Mouse (Mus musculus): Measurements from ENCODE around the gene Tspo2.
A peak's percentile ranks its signal among the peaks of the same experiment; 100 is the strongest.

Tspo2 gene

GRCm38 (mm10) chr17:48416425-48417195 is 34.7 kb downstream of the Tspo2 start:
- DNase-seq = peak; percentile 94

GRCm38 (mm10) chr17:48416011-48416410 is 35.3 kb downstream of the Tspo2 start:
- peak; percentile 93 for DNase-seq

GRCm38 (mm10) chr17:48411241-48411640 is 40.1 kb downstream of the Tspo2 start:
- no peak for DNase-seq

- DNase-seq = no peak
Measured at GRCm38 (mm10) chr17:48410299-48410785, 41.0 kb downstream of the Tspo2 start.

- DNase-seq = peak; percentile 100
Measured at GRCm38 (mm10) chr17:48409380-48410298, 41.7 kb downstream of the Tspo2 start, which contains the start of the genes Nfya and Oard1. TSS of gene Nfya (minus strand) at chr17:48409906. TSS of gene Oard1 (plus strand) at chr17:48410014.

- peak; percentile 99 for DNase-seq
Measured at GRCm38 (mm10) chr17:48408526-48409291, 42.6 kb downstream of the Tspo2 start.

- no peak for DNase-seq
Measured at GRCm38 (mm10) chr17:48407910-48408525, 43.3 kb downstream of the Tspo2 start.

GRCm38 (mm10) chr17:48407154-48407553 is 44.2 kb downstream of the Tspo2 start:
- DNase-seq = peak; percentile 70

- DNase-seq = no peak
Measured at GRCm38 (mm10) chr17:48404706-48405105, 46.6 kb downstream of the Tspo2 start.

GRCm38 (mm10) chr17:48403848-48404247 is 47.5 kb downstream of the Tspo2 start:
- DNase-seq = no peak

GRCm38 (mm10) chr17:48402751-48403150 is 48.6 kb downstream of the Tspo2 start:
- peak; percentile 43 for DNase-seq

- peak; percentile 65 for DNase-seq
Measured at GRCm38 (mm10) chr17:48401710-48402109, 49.6 kb downstream of the Tspo2 start.
